Mouse (Mus musculus) heart, postnatal 10 days (tissue): Measurements from ENCODE around the gene Crtam. TPM values are rescaled to one million over a fixed set of nuclear protein-coding genes. Genes with fewer than 3 reads are reported as not detected.
A peak's percentile ranks its signal among the peaks of the same experiment; 100 is the strongest.

ENCODE experiments used
- DNase-seq, 2 experiments: peaks; one replicate each; pipeline ENCODE4 v3.0.0; 2021
- intact Hi-C: fragments of 180-260 bp; cut with DNase I; formaldehyde crosslinking; loops from one replicate; pipeline ENCODE4 v1.15.1; 2025
- total RNA-seq, 2 experiments: library from RNA; stranded (reverse); gene quantifications; 2 replicates each; pipeline ENCODE4 v1.2.3; 2021

Crtam gene
- total RNA-seq, 2 experiments from 2014 or later = 0.12 TPM; not detected in 1

DNA sequence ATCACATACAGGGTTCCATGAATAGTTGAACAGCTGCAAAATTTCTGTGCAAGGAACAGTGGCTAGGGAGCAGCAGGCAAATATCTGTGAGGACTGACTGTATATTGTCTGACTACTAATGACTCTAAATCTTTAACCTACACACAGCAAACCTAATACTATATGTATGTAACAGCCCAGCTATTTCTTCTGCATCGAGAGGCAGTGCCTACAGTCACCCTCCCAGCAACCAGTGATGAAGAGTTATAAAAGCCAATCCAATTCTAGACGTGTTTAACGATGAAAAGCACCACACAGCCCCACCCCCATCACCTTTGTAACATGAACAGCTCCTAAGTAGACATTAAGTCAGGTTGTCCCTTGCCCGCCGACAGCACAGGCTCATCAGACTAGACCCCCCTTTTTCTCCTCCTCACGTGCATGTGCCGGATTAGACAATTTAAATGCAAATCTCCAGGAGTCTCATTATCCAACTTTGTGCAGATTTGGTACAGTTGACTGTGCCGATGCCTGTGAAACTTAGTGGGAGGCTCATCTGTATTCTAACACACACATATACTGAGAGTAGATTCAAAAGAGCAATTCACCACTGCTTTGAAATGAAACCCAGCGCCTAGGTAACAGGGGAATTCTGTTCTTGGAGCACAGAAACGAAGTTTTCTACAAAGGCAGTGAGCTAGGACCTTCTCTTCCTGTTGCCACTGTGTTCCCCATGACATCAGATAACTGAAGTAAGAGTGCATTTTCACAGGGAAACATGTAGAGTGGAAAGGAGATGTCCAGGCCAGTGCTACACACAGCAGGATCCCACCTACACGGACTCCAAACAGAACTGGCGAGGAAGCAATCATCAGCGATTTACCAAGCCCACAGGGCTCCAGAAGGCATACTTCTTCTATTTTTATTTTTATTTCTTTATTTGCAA is 7.3 kb upstream of the Crtam start:
- DNase-seq = no peak
- intact Hi-C loops = no loop called here

DNA sequence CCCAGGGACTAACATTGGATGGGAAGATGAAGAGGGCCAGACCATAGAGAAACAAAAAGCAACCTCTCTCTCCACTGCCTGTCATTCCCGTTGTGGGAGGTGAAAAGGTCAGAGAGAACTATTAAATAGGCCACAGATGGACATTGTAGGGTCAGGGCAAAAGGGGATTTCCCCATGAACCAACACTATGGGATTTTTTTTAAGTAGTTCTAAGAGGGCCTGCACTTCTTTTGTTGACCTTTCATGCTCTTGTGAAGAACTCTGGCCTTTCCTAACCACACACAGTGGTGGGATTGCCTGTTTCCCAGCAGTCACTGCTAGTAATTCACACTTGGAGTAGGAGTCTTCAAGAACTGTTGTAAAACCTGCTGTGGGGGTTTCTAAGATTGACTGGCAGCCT is 3.4 kb upstream of the Crtam start:
- intact Hi-C loops = no loop called here
- no peak for DNase-seq

DNA sequence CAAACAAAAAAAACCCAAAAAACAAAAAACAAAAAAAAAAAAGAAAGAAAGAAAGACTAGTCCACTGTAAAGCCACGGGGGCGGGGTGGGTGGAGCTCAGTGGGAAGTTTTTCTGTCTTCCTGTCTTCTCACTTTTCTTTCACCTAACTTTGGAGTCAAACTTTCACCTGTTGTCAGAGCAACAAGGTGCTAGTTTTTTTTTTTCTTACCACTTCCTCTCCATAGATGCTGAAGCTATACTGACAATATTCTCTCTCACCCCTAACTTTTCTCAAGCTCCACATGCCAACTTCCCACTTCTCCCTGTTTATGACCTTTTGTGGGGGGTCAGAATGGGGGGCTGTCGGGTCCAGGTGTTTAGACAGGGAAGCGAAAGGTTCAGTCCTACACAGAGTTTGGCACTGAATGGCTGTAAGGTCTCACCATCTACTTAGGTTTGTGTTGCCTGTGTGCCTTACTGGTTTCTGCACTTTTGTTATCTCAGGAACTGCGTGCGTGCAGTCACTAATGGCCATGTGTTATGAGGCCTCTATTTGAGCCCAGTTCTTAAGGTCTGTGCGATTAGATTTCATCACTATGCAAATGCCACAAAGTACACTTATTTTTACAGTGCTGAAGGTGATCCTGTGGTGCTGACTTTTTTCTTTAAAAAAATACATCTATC is 7.2 kb downstream of the Crtam start:
- intact Hi-C loops = no loop called here

DNA sequence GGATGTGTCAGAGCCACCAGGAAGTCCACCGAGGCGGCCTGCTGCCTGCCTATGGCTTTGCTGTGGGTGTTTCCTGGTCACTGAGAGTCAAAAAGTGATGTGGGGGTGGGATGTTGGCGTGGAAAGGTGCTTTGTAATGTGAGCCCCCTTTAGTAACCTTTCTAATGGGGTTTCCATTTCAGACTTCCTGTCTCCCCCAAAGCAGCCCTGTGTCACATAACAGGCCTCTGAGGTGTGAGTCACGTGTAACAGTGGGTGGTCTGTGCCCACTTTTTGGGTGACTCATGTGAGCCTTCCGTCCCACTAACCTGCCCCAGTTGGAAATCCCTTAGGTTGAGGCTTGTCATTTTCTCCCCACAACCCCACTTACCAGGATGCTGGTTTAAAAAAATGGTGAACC is 10.4 kb downstream of the Crtam start:
- intact Hi-C loops = loop anchor here (5.0 kb wide), 2 partner anchors 33 to 48 kb away; no protein-coding TSS in a partner anchor
- DNase-seq = no peak

More for the DNA sequence above, 7.2 kb downstream of the Crtam start:
- DNase-seq = no peak

DNA sequence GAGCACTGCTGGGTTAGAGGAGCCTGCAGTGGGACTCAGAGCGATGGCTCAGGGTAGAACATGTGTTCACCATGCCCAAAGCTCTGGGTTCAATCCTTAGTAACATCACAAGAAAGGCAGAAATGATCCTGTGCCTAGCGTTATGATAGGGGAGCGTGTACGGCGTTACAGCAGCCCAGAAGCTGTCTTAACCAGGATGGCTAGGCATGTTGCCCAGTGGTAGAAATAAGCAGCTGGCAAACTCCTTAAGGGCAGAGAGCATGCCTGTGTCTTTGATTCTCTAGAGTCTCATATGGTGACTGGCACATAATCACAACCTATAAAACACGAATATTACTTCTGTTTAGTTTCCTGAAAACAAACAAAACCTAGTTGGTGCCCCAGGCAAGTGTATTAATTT is 12.9 kb downstream of the Crtam start:
- intact Hi-C loops = loop anchor here (5.0 kb wide), 2 partner anchors 36 to 51 kb away; no protein-coding TSS in a partner anchor
- no peak for DNase-seq

DNA sequence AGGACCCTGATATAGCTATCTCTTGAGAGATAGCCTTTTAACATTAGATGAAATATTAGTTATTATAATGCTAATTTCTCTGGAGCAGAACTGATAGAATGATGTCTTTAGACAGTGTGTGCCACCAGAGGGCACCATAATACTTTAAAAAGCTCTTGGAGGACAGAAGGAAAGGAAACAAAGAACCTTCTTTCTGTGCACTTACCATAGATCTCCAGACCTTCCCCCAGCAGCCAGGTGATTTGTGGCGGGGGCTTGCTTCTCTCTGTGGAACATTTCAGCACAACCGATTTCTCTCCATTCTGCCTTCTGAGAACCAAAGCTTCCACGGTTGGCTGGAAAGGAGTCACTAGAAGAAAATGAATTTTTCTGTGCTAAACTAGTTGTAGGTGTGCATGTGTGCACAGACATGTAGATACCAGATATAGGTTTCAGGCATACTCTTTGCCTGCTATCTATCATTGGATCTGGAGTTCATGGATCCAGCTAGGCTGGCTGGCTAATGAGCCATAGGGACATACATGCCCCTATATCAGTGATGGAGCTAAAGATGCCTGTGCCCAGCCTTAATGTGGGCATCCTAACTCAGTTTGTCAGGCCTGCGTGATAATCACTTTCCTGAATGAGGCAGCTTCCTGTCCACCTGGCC is 14.4 kb downstream of the Crtam start:
- peak; percentile 58 to 80 for DNase-seq
- intact Hi-C loops = loop anchor here (1.0 to 5.0 kb wide), 4 partner anchors 37 to 201 kb away; no protein-coding TSS in a partner anchor

DNA sequence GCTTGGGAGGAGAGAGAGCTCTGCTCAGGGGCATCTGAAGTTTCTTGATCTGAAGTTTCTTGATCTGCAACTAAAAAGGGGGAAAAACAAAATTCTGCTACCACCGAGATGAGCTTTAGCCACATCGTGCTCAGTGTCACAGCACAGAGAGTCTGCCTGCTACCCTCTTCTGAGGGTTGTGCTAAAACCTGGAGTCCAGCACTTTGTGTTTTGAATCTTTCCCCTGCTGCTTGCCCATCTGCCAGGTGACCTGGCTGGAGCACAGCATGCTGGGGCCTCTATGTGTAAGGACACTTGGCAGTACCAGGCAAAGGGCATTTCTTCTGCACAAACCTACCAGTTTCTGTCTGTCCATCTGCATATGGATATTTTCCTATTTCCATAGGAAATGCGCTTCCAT is 20.1 kb downstream of the Crtam start:
- intact Hi-C loops = no loop called here
- no peak for DNase-seq

DNA sequence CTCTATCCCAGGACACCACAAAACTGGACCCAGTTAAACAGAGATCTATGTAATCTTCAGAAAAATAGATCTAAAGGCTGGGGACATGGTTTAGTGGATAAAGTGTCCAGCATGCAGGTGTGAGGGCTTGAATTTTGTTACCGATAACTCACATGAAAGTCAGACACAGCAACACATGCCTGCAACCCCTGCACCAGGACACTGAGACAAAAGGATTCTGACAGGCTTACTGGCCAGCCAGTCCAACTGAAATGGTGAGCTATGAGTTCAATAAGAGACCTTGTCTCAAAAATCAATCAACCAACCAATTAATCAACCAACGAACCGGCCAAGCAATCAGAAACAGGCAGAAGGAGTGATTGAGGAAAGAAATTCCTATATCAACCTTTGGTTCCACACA is 20.7 kb downstream of the Crtam start:
- intact Hi-C loops = no loop called here

DNA sequence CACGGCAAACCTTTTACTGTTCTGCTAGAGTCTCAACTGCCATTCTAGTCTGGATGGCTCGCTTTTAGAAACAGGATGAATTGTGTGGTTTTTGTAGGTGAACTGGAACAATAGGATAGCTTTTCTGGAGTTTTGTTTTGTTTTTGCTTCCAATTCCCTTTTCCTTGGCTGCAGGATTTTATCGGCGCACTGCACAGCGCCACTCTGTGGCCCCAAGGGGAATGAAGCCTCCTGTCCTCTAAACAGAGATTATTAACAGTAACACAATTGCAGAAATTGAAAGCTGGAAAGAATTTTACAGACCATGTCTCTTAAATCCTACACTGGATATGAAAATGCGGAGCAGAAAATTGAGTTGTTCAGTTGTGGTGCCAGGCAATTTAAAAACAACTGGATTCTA is 21.9 kb downstream of the Crtam start:
- intact Hi-C loops = loop anchor here (1.0 kb wide), 1 partner anchor 148 kb away; no protein-coding TSS in a partner anchor
- peak; percentile 14 to 31 for DNase-seq

More for the DNA sequence above, 20.7 kb downstream of the Crtam start:
- no peak for DNase-seq

DNA sequence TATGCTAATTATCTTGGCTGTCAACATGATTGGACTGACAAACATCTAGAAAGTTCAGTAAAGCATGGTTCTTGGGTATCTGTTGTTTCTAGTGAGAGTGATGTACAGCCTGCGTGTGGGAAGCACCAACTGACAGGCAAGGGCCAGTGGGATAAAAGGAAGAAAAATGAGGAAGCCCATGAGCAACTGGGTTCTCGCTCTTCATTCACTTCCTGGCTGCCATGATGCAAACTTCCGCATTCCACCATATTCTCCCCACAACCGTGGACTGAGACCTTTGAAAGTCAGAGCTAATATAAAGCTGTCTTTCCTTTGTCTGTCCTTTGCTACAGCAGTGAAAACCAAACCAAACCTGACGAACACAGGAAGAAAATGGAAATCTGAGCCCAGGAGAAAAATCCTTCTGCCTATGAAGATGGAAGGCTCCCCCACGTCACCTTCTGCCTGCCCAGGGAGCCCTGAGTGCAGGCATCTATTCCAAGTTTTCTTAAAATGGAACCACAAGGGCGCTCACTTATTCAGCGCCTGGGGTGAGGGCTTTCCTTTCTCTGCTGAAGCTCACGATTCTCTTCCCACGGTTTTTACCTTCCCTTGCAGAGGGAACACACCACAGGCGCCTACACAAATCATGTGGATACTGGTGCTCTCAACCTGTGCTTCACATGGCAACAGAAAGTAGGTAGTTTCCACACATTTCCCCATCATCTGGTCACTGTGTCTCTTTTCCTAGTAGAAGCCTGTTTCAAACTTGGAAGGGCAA is 30.2 kb downstream of the Crtam start:
- DNase-seq = no peak
- intact Hi-C loops = no loop called here

DNA sequence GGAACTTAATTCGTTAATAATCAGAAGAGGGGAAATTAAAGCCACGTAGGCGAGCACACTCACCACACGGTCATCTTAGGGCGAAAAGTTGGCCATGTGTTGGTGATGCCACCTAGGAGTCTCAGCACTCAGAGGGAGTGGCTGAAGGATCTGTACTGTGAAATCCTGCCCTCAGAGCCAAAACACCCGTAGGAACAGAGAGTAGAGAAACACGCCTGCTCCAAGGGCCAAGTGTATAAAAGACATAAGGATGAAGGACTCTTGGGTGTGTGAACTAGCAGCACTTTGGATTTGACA is 40.1 kb downstream of the Crtam start:
- no peak for DNase-seq
- intact Hi-C loops = no loop called here

DNA sequence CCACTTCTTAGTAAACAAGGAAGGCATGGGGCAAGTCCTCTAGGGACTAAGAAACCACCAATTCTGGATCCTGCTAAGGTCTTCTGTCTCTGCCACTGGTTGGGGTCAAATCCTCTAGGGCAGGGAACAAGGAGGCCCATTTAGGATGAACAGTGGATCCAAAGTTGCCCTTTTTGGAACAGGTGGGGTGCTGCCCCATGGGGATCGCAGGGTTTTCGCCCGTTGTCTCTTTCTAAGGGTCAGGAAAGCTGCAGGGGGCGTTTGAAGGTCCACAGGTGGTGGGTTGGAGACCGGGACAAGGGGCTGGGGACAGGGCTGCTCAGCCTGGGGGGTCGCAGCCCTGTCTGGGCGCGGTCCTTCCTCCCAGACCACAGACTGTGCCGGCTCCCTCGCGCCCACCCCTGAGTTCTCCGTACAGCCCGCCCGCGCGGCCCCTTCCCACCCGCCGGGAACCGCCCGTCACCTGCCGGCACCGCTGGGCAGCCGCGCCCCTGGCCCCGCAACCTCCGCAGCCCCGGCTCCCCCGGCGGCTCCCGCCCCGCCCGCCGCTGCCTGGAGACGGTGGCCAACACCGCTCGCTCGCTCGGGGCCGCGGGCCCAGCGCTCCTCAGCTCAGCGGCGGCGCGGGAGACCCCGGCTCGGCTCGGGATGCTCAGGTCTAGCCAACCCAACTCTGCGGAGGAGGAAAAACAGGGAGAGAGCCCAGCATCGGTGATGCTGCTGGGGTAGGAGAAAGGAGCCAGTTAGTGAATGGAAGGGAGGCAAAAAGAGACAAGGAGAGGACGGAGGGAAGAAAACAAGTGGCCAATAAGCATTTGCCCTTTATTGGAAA is 40.6 kb downstream of the Crtam start, which contains the start of gene Jhy:
Gene Jhy (minus strand): TSS at position 533 of the 832 bp plus-strand sequence.
- intact Hi-C loops = no loop called here
- no peak for DNase-seq

DNA sequence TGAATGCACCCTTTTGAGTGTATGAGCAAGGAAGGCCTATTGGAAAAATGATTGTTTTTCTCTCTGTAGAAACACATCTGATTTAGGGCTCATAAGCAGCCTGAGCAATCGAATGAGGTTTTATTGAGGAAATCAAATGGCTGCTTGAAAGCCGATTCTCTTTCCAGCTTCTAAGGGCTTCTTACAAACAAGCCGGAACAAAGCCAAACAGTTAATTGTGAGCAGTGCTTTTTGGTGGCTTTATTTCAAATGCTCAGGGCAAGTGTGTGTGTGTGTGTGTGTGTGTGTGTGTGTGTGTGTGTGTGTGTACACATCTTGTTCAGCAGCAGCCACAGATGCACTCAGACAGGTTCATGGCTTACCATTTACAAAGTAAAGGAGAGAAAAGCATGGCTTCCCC is 43.0 kb downstream of the Crtam start:
- intact Hi-C loops = no loop called here
- DNase-seq = no peak

DNA sequence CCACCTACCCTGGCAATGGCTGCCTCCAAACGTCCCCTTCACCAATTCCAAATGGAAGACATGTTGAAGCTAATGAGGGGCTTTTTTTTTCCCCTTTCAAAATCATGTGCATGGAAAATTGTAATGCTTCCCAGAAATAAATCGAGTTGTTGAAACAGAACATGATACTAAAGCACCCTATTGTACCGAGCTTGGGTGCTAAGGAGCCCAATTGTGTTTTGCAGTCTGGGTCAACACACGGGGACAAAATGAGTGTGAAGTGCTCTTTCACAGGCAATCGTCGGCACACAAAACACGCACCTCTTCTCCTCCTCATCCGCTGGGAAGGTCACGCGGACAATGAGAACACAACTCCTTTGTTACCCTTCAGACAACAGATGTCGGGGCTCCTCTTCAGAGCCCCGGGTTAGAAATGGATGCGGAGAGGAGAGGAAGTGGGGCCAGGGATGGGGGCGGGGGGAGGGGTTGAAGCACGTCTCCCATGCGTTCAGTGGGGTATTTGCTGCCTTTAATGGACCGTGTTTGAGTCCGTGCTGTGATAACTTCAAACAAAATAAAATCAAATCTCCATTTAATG is 55.3 kb downstream of the Crtam start:
- no peak for DNase-seq
- intact Hi-C loops = no loop called here

DNA sequence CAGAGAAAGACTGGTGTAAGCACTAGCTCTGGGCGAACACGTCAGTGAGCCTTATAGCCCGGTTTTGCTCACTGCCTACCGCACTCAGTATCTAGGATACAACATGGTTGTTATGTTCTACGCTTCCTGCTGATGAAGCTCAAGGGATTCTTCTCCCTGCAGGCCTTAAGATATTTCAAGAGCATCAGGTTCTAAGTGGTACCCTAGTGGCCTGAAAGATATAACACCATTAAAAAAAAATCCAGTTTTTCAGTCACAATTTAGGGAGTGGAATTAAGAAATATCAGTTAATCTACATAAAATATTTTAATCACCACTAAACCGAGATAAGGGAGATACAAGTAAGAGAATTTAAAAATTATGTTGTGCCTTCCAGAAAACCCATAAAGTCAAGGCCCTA is 56.0 kb downstream of the Crtam start:
- intact Hi-C loops = no loop called here
- no peak for DNase-seq

DNA sequence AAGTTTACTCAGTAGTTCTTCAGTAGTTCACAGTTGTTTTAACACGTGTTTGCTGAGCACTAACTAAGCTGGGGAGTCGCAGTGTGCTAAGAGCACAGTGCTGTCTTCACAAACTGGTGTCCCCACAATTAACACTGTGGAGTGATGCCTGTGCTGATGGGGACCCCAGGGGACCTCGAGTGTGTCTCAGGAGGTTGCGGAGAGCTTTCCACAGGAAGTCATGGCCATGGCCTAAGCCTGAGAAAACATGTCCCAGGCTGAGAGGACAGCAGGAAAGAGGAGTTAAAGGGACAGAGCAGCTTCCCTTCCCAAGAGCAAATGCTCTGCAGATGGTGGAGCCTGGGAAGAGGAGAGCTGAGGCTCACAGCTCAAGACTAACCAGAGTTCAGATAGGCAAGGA is 57.3 kb downstream of the Crtam start:
- intact Hi-C loops = no loop called here
- DNase-seq = peak; percentile 7 to 16

DNA sequence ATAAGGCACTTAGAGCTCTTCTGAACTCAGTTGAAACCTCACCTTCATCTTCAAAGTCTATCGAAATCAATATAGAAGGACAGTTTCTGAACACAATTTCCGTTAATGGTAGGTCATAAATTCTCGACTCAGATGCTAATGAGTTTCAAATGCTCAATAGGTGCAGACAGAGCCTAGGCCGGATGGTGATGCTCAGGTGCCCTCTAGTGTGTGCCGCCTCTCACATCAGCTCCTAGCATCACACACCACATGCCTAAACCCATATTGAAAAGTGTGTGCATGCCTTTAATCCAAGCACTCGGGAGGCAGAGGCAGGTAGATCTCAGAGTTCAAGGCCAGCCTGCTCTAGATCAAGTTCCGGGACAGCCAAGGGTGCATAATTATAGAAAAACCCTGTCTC is 67.0 kb downstream of the Crtam start:
- DNase-seq = peak; percentile 16 to 17
- intact Hi-C loops = loop anchor here (2.0 kb wide), 1 partner anchor 103 kb away; no protein-coding TSS in a partner anchor

DNA sequence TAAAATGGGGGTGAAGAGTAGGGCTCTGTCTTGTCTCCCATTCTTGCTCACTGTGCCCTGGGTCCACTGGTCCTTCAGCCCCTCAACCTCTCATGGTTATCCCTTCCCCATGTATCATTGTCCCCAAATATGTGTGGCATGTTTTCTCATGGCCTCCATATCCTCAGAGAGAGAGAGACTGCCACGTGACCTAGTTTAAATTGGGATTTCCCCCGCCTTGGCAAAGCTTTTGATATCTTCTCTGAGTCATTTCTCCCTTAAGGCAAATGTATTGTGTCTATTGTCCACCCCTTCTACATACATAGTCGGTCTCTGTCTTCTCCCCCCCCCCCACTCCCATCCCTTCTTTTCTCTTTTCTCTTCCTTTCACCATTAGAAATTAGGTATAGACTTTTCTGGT is 71.1 kb downstream of the Crtam start:
- no peak for DNase-seq
- intact Hi-C loops = no loop called here

DNA sequence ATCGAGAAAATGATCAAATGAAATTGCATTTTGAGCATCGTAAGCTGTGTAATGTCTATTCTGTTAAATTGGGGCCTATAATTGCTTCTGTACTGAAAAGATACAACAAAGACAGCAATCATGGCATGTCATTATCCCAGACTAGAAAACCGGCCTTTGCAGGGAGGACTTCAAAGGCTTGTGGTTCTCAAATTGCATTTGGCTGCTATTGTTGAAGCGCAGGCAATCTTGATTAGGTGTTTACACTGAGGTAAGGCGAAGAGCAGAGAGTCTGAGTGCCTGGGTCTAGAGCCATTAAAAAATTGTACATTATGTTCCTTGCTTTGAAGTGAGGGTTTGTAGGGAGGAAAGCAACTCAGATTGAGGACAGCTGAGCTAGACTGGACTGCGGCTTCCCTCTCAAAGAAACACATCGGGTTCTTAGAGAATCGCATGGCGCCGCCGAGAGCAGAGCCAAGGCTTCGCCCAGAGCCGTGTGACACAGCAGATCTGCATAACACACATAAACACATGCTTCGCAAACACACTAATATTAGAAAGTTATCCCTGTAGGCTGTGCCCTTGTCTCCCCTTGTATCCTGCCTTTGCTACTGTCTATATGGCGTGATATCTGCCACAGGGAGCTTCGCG is 77.0 kb downstream of the Crtam start:
- no peak for DNase-seq
- intact Hi-C loops = no loop called here
